Mouse (Mus musculus) lung, postnatal 14 days (tissue): ENCODE results near the gene Dnajc22.
"Not testable (repeated sequence)": the region's sequence is repeated elsewhere in the genome, so short reads cannot be mapped to it uniquely, and the experiment has no call there.

Experiments used
- DNase-seq: peaks from one replicate; pipeline ENCODE4 v3.0.0; 2021

Dnajc22 gene

DNA sequence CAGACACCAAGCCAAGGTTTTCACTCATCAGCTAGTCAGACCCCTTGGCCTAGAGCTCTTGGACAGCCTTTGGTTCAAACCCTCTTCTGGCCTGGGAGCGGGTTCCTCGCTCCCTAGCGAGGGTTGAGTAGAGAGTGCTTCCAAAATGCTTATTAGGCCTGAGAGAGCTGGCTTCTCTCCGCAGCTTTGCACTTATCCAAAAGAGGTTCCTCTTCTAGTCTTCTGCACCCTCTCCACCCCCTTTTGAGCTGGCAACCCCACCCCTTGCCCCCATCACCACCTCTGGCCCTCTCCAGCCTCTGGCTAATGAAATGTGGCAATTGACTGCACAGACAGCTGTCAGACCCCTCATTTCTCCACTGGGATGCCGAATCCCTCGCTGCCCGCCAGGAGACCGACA is at the start of gene Dnajc22:
Dnajc22 (plus strand) TSS at position 301 of the 400 bp plus-strand sequence.
- no peak for DNase-seq

DNA sequence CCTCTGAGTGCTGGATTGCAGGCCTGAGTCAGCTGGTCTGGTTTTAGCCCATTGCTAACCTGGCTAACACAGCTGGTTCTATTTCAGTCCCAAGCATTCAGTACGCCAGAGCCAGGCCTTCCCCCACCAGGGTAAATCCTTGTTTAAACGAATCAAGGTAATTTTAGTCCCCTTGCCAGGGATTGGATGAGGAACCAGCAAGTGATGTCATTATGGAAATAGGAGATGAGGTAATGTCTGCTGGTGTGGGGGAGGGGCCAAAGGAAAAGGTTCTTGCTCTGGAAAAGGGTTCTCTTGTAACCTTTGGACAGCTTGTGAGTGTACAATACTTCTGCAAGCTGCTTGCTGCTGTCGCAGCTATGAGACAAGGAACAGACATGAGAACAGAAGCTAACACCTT is 48.1 kb upstream of the Dnajc22 start:
- no peak for DNase-seq

DNA sequence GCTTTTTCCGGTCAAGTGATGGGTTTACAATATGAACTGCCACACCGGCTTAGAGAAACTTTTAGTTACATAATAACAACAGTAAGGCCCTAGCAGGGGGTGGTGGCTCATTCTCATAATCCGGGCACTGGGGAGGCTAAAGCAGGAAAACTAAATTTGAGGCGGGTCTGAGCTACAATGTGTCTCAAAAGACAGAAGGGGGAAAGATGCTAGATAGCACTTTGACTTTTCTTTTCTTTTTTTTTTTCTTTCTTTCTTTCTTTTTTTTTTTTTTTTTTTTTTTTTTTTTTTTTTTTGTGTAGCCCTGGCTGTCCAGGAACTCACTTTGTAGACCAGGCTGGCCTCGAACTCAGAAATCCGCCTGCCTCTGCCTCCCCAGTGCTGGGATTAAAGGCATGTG is 47.2 kb upstream of the Dnajc22 start:
- DNase-seq = not testable (repeated sequence)

- peak; percentile 54 for DNase-seq
These were observed 43.3 kb upstream of the Dnajc22 start for GRCm38 (mm10) chr15:99049473-99050253.

GRCm38 (mm10) chr15:99053373-99053772 is 39.6 kb upstream of the Dnajc22 start:
- no peak for DNase-seq

GRCm38 (mm10) chr15:99055040-99055439 is 37.9 kb upstream of the Dnajc22 start, which contains the start of gene Prph:
Gene Prph, plus strand, starts transcription at chr15:99055174.
- DNase-seq = no peak

GRCm38 (mm10) chr15:99055511-99055961 is 37.4 kb upstream of the Dnajc22 start:
- DNase-seq = no peak

- DNase-seq = peak; percentile 35
These were observed 36.6 kb upstream of the Dnajc22 start for GRCm38 (mm10) chr15:99056332-99056731.

GRCm38 (mm10) chr15:99065557-99066165 is 27.3 kb upstream of the Dnajc22 start:
- DNase-seq = no peak

DNA sequence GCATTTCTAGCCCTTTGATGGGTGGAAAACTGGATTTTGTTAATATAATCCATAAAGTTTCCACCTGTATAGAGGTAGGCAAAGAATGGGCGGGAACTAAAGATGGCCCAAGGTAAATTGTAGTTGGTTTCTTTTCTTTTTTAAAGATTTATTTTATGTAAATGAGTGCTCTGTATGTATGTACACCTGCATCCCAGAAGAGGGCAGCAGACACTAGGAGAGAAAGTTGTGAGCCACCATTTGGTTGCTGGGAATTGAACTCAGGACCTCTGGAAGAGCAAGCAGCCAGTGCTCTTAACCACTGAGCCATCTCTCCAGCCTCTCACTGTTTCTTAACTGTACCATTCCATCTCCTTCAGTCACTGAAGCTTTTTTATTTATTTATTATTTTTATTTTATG is 21.0 kb upstream of the Dnajc22 start:
- no peak for DNase-seq

DNA sequence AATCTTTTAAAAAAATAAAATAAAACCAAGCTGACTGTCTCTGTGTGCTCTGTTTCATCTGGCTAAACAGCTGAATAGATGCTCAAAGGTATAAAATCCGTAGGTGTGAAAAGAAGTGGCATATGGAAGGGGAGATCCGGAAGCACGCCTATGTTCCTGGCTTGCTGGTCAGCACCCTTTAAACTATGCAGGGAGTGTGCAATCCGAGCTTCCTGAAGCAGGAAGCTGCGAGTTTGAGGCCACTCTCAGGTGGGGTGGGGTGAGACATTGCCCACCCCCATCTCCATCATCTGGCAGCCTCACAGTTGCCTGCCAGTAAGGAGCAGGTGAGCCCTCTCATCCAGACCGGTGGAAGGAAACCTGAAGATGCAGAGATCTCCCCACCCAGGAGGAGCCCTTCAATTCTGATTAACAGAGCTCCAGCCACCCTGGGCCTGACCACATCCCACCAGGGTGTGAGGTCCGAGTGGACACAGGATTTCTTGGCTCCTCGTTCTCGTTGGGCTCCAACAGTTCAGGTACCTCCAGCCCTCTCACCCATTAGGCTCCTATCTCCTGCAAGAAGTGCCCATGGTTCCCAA is 18.9 kb upstream of the Dnajc22 start, which contains the start of gene Troap:
Troap (plus strand) TSS at position 557 of the 581 bp plus-strand sequence.
- DNase-seq = peak; percentile 23

GRCm38 (mm10) chr15:99074600-99075333 is 18.2 kb upstream of the Dnajc22 start:
- peak; percentile 98 for DNase-seq

DNA sequence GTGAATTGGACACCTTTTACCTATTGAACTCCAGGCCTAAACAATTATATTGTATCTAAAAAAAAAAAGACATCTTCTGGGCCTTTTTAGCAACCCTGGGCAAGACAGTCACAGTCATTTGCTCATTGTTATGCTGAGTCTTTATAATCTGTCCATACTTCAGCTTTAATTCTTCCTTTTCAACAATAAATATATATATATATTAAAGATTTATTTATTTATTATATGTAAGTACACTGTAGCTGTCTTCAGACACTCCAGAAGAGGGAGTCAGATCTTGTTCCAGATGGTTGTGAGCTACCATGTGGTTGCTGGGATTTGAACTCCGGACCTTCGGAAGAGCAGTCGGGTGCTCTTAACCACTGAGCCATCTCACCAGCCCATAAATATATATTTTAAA is 17.0 kb upstream of the Dnajc22 start:
- DNase-seq = not testable (repeated sequence)

GRCm38 (mm10) chr15:99078181-99078910 is 14.6 kb upstream of the Dnajc22 start:
- DNase-seq = no peak

DNA sequence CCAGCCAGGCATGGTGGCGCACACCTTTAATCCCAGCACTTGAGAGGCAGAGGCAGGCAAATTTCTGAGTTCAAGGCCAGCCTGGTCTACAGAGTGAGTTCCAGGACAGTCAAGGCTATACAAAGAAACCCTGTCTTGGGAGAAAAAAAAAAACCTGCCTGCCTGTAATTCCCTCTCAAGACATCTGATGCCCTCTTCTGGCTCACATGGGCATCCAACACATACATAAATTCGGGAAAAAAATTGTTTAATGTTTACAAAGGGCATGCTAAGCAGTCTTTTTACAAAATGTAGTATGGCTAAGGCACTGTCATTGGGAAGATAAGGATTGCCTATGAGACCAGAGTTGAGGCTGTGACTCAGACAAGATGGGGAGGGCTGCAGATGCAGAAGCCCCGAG is 13.2 kb upstream of the Dnajc22 start:
- no peak for DNase-seq

DNA sequence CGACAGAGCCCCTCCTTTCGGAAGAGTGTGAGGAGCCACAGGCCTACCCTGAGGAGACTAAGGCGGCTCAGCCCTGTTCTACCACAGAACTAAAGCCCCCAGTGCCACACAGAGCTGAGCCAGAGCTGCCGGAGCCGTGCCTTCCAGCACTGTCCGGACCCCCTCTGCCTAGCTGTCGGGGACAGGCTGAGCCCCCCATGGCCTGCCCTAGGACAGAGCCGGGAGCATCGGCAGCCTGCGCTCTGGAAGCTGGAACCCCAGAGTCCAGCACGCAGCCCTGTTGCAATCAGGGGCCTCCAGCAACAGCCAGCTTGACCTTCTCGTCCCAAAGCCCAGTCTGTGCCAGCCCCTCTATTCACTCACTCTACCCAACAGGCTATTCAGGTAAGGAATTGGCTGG is 10.6 kb upstream of the Dnajc22 start:
- DNase-seq = no peak

- DNase-seq = no peak
These were observed 10.1 kb upstream of the Dnajc22 start for GRCm38 (mm10) chr15:99082840-99083239.

DNA sequence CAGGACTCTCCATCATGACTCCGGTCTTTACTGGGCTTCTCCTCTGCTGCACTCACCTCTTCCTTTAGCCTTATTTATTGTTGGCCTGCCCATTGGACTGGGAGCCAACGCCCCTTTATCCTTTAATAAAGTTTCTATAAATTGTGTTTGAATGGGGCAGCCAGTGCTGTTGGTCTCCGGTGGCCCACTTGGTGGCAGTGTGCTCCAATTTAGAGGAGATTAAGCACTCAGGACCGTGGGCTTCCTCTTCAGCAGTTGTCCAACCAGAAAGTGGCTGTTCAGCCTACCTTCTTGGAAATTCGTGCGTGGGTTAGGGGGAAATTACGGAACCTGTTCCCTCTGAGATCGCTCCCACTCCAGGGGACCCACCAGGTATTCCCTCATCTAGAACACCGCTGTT is 9.7 kb upstream of the Dnajc22 start:
- DNase-seq = peak; percentile 70

DNA sequence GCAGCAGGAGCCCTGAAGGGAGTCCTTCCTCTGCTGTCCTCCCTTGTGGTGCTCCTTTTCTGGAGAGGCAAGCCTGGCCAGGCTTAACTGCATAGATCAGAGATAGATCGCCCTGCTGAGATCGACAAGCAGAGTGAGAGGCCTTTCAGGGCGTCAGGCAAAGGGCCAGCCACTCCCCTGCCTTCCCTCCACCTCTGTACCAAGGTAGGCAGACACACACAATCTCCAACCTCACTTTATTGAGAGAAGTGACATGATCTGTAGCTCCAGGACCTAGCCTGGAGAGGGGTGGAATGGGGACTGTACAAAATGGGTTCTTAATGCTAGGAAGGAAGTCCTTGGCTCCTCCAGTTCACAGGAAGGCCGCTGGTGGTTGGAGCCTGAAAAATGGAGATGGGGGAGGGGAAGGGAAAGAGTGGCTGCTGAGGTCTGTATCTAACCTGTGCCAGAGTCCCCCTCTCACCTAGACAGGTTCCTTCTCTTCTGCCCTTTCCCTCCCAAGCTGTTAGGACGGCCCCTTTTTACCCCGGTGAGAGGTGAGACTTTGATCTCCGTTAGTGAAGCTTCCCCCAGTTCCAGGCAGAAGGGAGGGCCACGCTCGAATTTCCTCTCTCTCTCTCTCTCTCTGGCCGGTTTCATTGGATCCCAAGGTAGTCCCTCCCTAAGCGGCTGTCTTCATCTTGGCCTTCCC is 9.0 kb upstream of the Dnajc22 start:
- DNase-seq = no peak

GRCm38 (mm10) chr15:99084618-99085017 is 8.4 kb upstream of the Dnajc22 start:
- no peak for DNase-seq

DNA sequence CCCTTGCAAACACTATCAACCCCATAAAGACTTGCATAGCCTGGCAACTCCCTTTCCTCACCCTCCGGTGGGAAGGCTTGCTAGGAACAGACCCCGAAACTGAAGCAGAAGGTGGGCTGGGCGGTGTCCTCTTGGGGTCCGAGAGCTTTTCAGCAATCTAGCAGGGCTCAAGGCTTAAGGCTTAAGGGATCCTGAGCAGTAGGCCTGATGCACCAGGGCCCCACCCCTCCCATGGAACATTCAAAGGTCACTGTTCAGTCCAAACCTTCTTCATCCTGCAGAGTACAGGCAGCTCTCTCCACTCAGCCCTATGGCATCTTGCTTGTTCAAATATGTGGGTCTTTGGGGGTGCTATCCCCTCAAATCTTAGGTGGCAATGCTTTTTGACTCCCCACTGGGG is 7.0 kb upstream of the Dnajc22 start:
- no peak for DNase-seq
